Mouse (Mus musculus): ENCODE measurements around the gene Tmem80.

DNA sequence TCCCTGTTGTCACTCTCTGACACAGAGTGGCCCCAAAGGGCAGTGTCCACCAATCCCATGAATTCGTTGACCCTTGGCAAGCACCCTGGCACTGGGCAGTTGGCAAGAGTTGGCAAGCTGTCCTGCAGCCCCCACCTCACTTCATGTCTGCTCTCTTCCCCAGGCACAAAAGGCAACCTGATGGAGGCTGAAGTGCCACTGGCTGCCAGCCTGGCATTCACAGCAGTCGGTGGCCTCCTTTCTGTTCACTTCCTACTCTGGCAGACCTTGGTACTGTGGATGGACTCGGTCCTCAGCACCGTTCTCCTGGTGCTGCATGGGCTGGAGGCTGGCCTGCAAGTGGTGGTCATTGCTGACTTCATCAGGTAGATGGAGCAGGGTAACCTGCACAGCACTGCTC, 8.1 kb downstream of the Tmem80 start:
- TF ChIP-seq POLR2A (IDR thresholded peaks at IDR 0.05; ENCODE audit: insufficient read length, low read depth) (no peak), MAX (IDR thresholded peaks at IDR 0.05; ENCODE audit: low read depth) (no peak), MYOD1 (IDR thresholded peaks at IDR 0.05; ENCODE audit: control insufficient read depth in 1 of 3, insufficient read length in 2 of 3, low read depth in 2 of 3) (no peak), POLR2AphosphoS2 (IDR thresholded peaks at IDR 0.05; ENCODE audit: insufficient read length, low read depth) (no peak), MYOG (IDR thresholded peaks at IDR 0.05; ENCODE audit: control insufficient read depth in 1 of 3, insufficient read depth in 1 of 3, insufficient read length in 2 of 3, low read depth in 2 of 3) (no peak), USF1 (IDR thresholded peaks at IDR 0.05; ENCODE audit: low read depth) (no peak), TCF12 (IDR thresholded peaks at IDR 0.05; ENCODE audit: insufficient read depth, poor library complexity, severe bottlenecking) (no peak), TCF3 (IDR thresholded peaks at IDR 0.05; ENCODE audit: insufficient read length, low read depth) (no peak), REST (IDR thresholded peaks at IDR 0.05; ENCODE audit: insufficient read depth, insufficient read length) (no peak), E2F4 (IDR thresholded peaks at IDR 0.05; ENCODE audit: insufficient read depth) (no peak)

Data from myocyte (in vitro differentiated cells).